Mouse (Mus musculus) heart, embryonic 13.5 days (tissue): Measurements from ENCODE around the gene 1700024P04Rik. TPM values are rescaled to one million over a fixed set of nuclear protein-coding genes. Genes with fewer than 3 reads are reported as not detected.

Source experiments
- ATAC-seq: fragments of 200-750 bp; cut with Nextera tagmentation; 2 replicates; pipeline ENCODE4 v1.8.0; 2017; ENCODE audit warnings: moderate TSS enrichment; ENCODE audit not compliant: insufficient number of reproducible peaks, low FRiP score, low TSS enrichment; ENCODE audit errors: extremely low read depth
- H3K27ac ChIP-seq: fragments of 300-500 bp; sonication (generic); replicated peaks from 2 replicates; pipeline ENCODE4 v1.5.1; 2015; ENCODE audit warnings: moderate library complexity, mild to moderate bottlenecking, inconsistent platforms
- H3K27me3 ChIP-seq: fragments of 300-500 bp; sonication (generic); replicated peaks from 2 replicates; pipeline ENCODE4 v1.6.1; 2015; ENCODE audit warnings: mild to moderate bottlenecking, inconsistent platforms
- H3K36me3 ChIP-seq: fragments of 300-500 bp; sonication (generic); 2 replicates; pipeline ENCODE4 v1.6.1; 2015; ENCODE audit warnings: mild to moderate bottlenecking, inconsistent platforms
- H3K4me1 ChIP-seq: fragments of 300-500 bp; sonication (generic); 2 replicates; pipeline ENCODE4 v1.6.1; 2015; ENCODE audit warnings: inconsistent platforms
- H3K4me2 ChIP-seq: fragments of 300-500 bp; sonication (generic); 2 replicates; pipeline ENCODE4 v1.6.1; 2015; ENCODE audit warnings: inconsistent platforms, mild to moderate bottlenecking, moderate library complexity
- H3K4me3 ChIP-seq: fragments of 300-500 bp; sonication (generic); 2 replicates; pipeline ENCODE4 v1.5.1; 2015; ENCODE audit warnings: moderate library complexity, mild to moderate bottlenecking, inconsistent platforms
- H3K9ac ChIP-seq: fragments of 300-500 bp; sonication (generic); 2 replicates; pipeline ENCODE4 v1.6.1; 2015; ENCODE audit warnings: inconsistent platforms, mild to moderate bottlenecking, moderate library complexity
- H3K9me3 ChIP-seq: fragments of 300-500 bp; sonication (generic); 2 replicates; pipeline ENCODE4 v1.6.1; 2016; ENCODE audit warnings: inconsistent platforms
- WGBS: fragments of 180-500 bp; shearing (Covaris S2); methylation state at CpG from one replicate; pipeline ENCODE4 v1.1.7; 2015; ENCODE audit warnings: mixed read lengths; 5-methylcytosine and 5-hydroxymethylcytosine counted together
- polyA plus RNA-seq: library from polyadenylated mRNA; unstranded; fragments of >200 nt; fragmentation: Nextera tagmentation; extraction: Ambion mirVana; gene quantifications from 2 replicates; pipeline ENCODE4 v1.2.1, GENCODE M21; 2015

Gene 1700024P04Rik
- polyA plus RNA-seq, 1 experiment from 2014 or later, result not detected

DNA sequence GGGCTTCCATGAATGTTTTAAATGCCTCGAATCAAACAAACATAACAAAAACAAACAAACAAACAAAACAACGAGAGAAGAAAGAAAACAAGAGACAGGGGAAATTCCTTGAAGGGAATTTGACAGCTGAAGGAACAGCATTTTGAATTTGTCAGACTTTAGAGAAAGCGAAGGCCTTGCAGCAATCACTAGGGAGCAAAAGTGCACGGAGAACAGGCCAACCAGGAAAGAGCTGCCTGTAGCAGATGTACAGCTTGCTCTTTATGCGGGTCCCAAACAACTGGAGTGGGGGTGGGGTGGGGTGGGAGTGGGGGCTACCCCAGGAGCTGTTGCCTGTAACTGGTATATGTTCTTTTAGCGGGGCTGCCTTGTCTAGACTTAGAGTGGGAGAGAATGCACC is 42.0 kb downstream of the 1700024P04Rik start:
- no peak for ATAC-seq
- H3K27ac ChIP-seq, result no peak overlapping the region
- H3K36me3 ChIP-seq, result no peaks in the 10 kb centered on the region
- no peak overlapping the region for H3K4me2 ChIP-seq
- H3K9me3 ChIP-seq, result no peaks in the 10 kb centered on the region
- H3K4me3 ChIP-seq, result no peak overlapping the region
- 0 out of 2 replicates have a peak, but pooled peaks cover 9% of the 10 kb centered on the region for H3K4me1 ChIP-seq
- 53% methylated on average over 6 of the region's 6 CpGs for WGBS
- no peaks in the 10 kb centered on the region for H3K27me3 ChIP-seq
- no peak overlapping the region for H3K9ac ChIP-seq

DNA sequence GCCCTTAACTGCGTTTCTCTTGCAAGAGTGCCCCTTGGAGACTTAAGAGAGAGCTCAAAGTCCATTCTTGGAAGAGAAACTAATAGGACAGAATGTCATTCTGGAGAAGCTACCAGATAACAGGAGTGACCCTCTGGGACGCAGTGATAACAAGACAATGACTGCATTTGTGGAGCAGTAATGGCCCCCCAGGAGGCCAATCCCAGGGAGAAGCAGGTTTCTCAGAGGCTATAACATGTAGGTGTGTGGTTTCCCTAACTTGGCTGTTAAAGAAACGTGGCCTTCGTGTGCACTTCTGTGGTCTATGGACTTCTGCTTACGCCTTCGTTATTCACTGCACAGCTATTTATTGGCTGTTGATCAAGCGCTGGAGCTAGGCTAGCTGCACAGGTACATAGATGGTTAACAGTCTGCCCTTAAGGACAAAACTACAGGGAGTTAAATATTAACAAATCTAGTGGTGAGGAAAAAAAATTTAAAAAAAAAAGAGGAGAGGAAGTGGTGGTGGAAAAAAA is 42.5 kb downstream of the 1700024P04Rik start:
- Histone ChIP-seq H3K9me3 (no peaks in the 10 kb centered on the region), H3K36me3 (no peaks in the 10 kb centered on the region), H3K9ac (no peak overlapping the region), H3K4me2 (no peak overlapping the region), H3K4me3 (no peak overlapping the region), H3K4me1 (0 out of 2 replicates have a peak, but pooled peaks cover 9% of the 10 kb centered on the region), H3K27me3 (no peaks in the 10 kb centered on the region), H3K27ac (no peak overlapping the region)
- no peak for ATAC-seq
- WGBS, result 59% methylated on average over 7 of the region's 7 CpGs

DNA sequence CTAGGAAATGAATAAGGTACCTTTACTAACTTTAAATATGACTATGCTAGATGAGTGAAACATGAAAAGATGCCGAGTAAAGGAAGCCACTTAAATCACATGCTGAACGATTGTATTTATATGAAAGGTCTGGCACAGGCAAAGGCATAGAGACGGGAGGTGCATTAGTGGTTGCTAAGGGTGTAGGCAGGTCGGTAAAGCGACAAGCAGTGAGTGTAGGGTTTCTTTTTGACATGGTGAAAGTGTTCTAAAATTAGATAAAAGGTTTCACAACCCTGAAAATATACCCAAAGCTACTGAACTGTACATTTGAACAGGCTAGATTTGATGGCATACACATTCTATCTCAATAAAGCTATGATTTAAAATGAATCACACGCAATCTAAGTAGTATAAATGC is 47.3 kb downstream of the 1700024P04Rik start:
- Histone ChIP-seq H3K36me3 (no peaks in the 10 kb centered on the region), H3K27me3 (no peaks in the 10 kb centered on the region), H3K4me3 (no peak overlapping the region), H3K9ac (no peak overlapping the region), H3K9me3 (0 out of 2 replicates have a peak, but pooled peaks cover 1% of the 10 kb centered on the region), H3K27ac (no peak overlapping the region), H3K4me1 (0 out of 2 replicates have a peak, but pooled peaks cover 5% of the 10 kb centered on the region), H3K4me2 (no peak overlapping the region)
- 58% methylated on average over 6 of the region's 6 CpGs for WGBS
- ATAC-seq, result no peak

Other genes starting within 250 kb of the 1700024P04Rik start
- 23.0 and 26.3 TPM in 2 replicates for gene Fcho2, start 169.1 kb downstream of the 1700024P04Rik start, polyA plus RNA-seq
- gene Tnpo1, start 58.2 kb downstream of the 1700024P04Rik start, polyA plus RNA-seq, result 36.9 and 39.6 TPM in 2 replicates
- 0.25 and 0.31 TPM in 2 replicates for gene Zfp366, start 200.3 kb upstream of the 1700024P04Rik start, polyA plus RNA-seq